Mouse (Mus musculus) olfactory bulb, adult 2 months (tissue): ENCODE results near the gene Fam69b. TPM values are rescaled to one million over a fixed set of nuclear protein-coding genes. Genes with fewer than 3 reads are reported as not detected.
A peak's percentile ranks its signal among the peaks of the same experiment; 100 is the strongest.

Experiments
- H3K27ac ChIP-seq: fragments of 200-500 bp; 2 replicates; pipeline ENCODE4 v1.5.1; 2012; ENCODE audit warnings: low read depth, low read length; ENCODE audit not compliant: insufficient read depth
- H3K4me1 ChIP-seq: fragments of 200-500 bp; 2 replicates; pipeline ENCODE4 v1.6.1; 2012; ENCODE audit warnings: low read length; ENCODE audit not compliant: control insufficient read depth, insufficient read depth
- H3K4me3 ChIP-seq: fragments of 200-500 bp; 2 replicates; pipeline ENCODE4 v1.5.1; 2012; ENCODE audit warnings: mild to moderate bottlenecking, low read depth, low read length, moderate library complexity; ENCODE audit not compliant: insufficient read depth
- CTCF ChIP-seq: fragments of 200-500 bp; IDR thresholded peaks from 2 replicates; pipeline ENCODE4 v1.5.1; 2012; ENCODE audit warnings: low read depth, mild to moderate bottlenecking, low read length, moderate library complexity; ENCODE audit not compliant: insufficient read depth
- POLR2A ChIP-seq: fragments of 200-500 bp; IDR thresholded peaks from 2 replicates; pipeline ENCODE4 v1.6.1; 2012; ENCODE audit warnings: mild to moderate bottlenecking, low read depth, low read length, moderate library complexity; ENCODE audit not compliant: insufficient read depth
- WGBS: fragments of 180-500 bp; shearing (Covaris S2); methylation state at CpG from one replicate; pipeline ENCODE4 v1.1.7; 2018; 5-methylcytosine and 5-hydroxymethylcytosine counted together
- polyA plus RNA-seq: library from polyadenylated mRNA; stranded (reverse); fragments of >200 nt; gene quantifications from 2 replicates; pipeline ENCODE4 v1.2.4, GENCODE M21; 2012; ENCODE audit warnings: low replicate concordance; ENCODE audit not compliant: missing spikeins, insufficient read depth, insufficient read length

The Fam69b gene
- not detected in 2 replicates for polyA plus RNA-seq

GRCm38 (mm10) chr2:26627921-26628739 lies at the start of gene Fam69b:
Gene Fam69b, plus strand, starts transcription at chr2:26628457.
- Histone ChIP-seq H3K27ac (peak within 1 kb of the TSS; percentile 70), H3K4me1 (peaks cover 36% of the 10 kb centered on the region), H3K4me3 (peak within 1 kb of the TSS; percentile 82)
- under 1% methylated on average over 69 of the region's 70 CpGs for WGBS
- TF ChIP-seq CTCF (no peak), POLR2A (0 out of 2 replicates have a peak, but pooled peaks have one; percentile 54)

- 92% methylated on average over 1 of the region's 1 CpGs for WGBS
- H3K27ac ChIP-seq = 0 out of 2 replicates have a peak within 1 kb of the TSS, but pooled peaks have one; percentile 2
- H3K4me1 ChIP-seq = 0 out of 2 replicates have a peak, but pooled peaks cover 6% of the 10 kb centered on the region
- no peak within 1 kb of the TSS for H3K4me3 ChIP-seq
- TF ChIP-seq CTCF = no peak
- no peak for TF ChIP-seq POLR2A
These were observed 48.5 kb upstream of the Fam69b start, which contains the start of gene Egfl7 for GRCm38 (mm10) chr2:26579714-26580113. Gene Egfl7, plus strand, starts transcription at chr2:26580014.

- 91% methylated on average over 5 of the region's 5 CpGs for WGBS
- no peak overlapping the region for H3K4me3 ChIP-seq
- no peak overlapping the region for H3K27ac ChIP-seq
- TF ChIP-seq CTCF = no peak
- TF ChIP-seq POLR2A = no peak
- 0 out of 2 replicates have a peak, but pooled peaks cover 6% of the 10 kb centered on the region for H3K4me1 ChIP-seq
These were observed 47.5 kb upstream of the Fam69b start for GRCm38 (mm10) chr2:26580751-26581150.

- H3K4me3 ChIP-seq = no peak overlapping the region
- TF ChIP-seq POLR2A (no peak), CTCF (no peak)
- 63% methylated on average over 2 of the region's 2 CpGs for WGBS
- peaks cover 10% of the 10 kb centered on the region; the same call in 1 of the 2 replicates for H3K4me1 ChIP-seq
- H3K27ac ChIP-seq = no peak overlapping the region
These were observed 46.1 kb upstream of the Fam69b start for GRCm38 (mm10) chr2:26582203-26582602.

- Histone ChIP-seq H3K4me1 (peaks cover 11% of the 10 kb centered on the region; the same call in 1 of the 2 replicates), H3K27ac (no peak overlapping the region), H3K4me3 (no peak overlapping the region)
- TF ChIP-seq CTCF = no peak
- no peak for TF ChIP-seq POLR2A
- 71% methylated on average over 7 of the region's 7 CpGs for WGBS
These were observed 45.5 kb upstream of the Fam69b start for GRCm38 (mm10) chr2:26582741-26583140.

GRCm38 (mm10) chr2:26583640-26584039 lies 44.6 kb upstream of the Fam69b start:
- no peak for TF ChIP-seq CTCF
- TF ChIP-seq POLR2A = no peak
- Histone ChIP-seq H3K27ac (no peak overlapping the region), H3K4me3 (0 out of 2 replicates have a peak overlapping the region, but pooled peaks have one; percentile 15), H3K4me1 (peaks cover 5% of the 10 kb centered on the region; the same call in 1 of the 2 replicates)
- WGBS = 79% methylated on average over 11 of the region's 11 CpGs

GRCm38 (mm10) chr2:26585713-26586112 lies 42.5 kb upstream of the Fam69b start:
- WGBS = 67% methylated on average over 6 of the region's 6 CpGs
- Histone ChIP-seq H3K4me1 (peaks cover 5% of the 10 kb centered on the region; the same call in 1 of the 2 replicates), H3K4me3 (peak overlapping the region; percentile 17; the same call in 1 of the 2 replicates), H3K27ac (no peak overlapping the region)
- no peak for TF ChIP-seq POLR2A
- no peak for TF ChIP-seq CTCF

- WGBS = 1% methylated on average over 65 of the region's 65 CpGs
- no peak within 1 kb of the TSS for H3K27ac ChIP-seq
- H3K4me1 ChIP-seq = peaks cover 5% of the 10 kb centered on the region; the same call in 1 of the 2 replicates
- peak within 1 kb of the TSS; percentile 69 for H3K4me3 ChIP-seq
- TF ChIP-seq CTCF = peak; percentile 86
- no peak for TF ChIP-seq POLR2A
These were observed 41.8 kb upstream of the Fam69b start, which contains the start of gene Gm20532 for GRCm38 (mm10) chr2:26586294-26587043. Gene Gm20532, plus strand, starts transcription at chr2:26586639.
